Mouse (Mus musculus): ENCODE results near the gene Tcf19.
"Not testable (repeated sequence)": the region's sequence is repeated elsewhere in the genome, so short reads cannot be mapped to it uniquely, and the experiment has no call there.

Tcf19 gene

GRCm38 (mm10) chr17:35485702-35486101 is 30.9 kb downstream of the Tcf19 start:
- DNase-seq (ENCODE audit: low read depth, low spot score), result no peak

- DNase-seq (ENCODE audit: low read depth, low spot score), result peak; percentile 4
These were observed 32.6 kb downstream of the Tcf19 start for GRCm38 (mm10) chr17:35484066-35484465.

- DNase-seq (ENCODE audit: low read depth, low spot score), result no peak
These were observed 46.5 kb downstream of the Tcf19 start, which contains the start of gene H2-Q10 for GRCm38 (mm10) chr17:35469842-35470751. TSS of gene H2-Q10 (plus strand) at chr17:35470089.

DNA sequence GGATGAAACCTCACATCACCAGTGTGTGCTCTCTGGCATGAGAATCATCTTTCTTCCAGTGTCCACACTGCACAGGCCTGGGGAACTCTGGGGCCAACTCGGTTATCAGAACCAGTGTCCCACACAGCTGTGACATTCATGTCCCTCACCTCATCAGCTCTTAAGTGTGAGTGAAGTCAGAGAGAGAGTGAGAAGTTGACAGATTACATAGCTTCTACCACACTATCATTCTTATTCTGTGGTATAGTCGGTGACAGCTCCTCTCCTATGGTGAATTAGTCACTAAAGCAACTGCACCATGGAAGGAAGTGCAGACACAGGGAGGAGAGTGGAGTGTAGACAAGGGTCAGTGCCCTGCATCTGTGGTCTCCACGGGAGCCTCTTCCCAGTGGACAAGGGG is 47.7 kb downstream of the Tcf19 start:
- not testable (repeated sequence) for DNase-seq (ENCODE audit: low read depth, low spot score)

DNA sequence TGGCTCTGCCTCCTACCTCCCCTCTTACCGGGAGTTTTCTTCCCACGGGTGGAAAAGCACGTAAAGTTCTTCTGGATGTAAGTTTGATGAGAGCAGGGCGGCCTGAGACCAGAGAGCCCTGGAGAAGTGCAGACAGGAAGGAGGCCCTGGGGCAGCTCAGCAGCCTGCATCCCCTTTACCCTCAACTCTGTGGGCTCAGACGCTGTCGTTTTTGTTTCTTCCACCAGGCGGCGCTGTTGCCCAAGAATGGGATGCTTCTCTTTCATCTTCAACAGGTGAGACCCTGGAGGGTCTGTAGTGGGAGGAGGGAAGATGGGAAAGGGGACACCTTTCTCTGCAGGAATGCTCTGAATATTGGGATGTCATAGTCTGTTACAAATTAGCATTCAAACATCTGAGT is 51.0 kb downstream of the Tcf19 start:
- DNase-seq (ENCODE audit: low read depth, low spot score), result not testable (repeated sequence)

Measured in telencephalon, adult 2 months (tissue).